Mouse (Mus musculus) intestine, postnatal 0 days (tissue): ENCODE data around the gene Atp13a1. TPM values are rescaled to one million over a fixed set of nuclear protein-coding genes. Genes with fewer than 3 reads are reported as not detected.

ENCODE experiments used
- ATAC-seq: fragments of 200-750 bp; cut with Nextera tagmentation; 2 replicates; pipeline ENCODE4 v1.8.0; 2017; ENCODE audit warnings: mild to moderate bottlenecking, moderate TSS enrichment, moderate library complexity
- H3K27ac ChIP-seq: fragments of 300-500 bp; sonication (generic); 2 replicates; pipeline ENCODE4 v1.5.1; 2014; ENCODE audit warnings: mild to moderate bottlenecking, low read depth, low read length, moderate library complexity
- H3K27me3 ChIP-seq: fragments of 300-500 bp; sonication (generic); replicated peaks from 2 replicates; pipeline ENCODE4 v1.6.1; 2014; ENCODE audit warnings: low read length, mixed read lengths; ENCODE audit not compliant: control insufficient read depth, insufficient read depth
- H3K36me3 ChIP-seq: fragments of 300-500 bp; sonication (generic); 2 replicates; pipeline ENCODE4 v1.6.1; 2014; ENCODE audit warnings: mild to moderate bottlenecking, moderate library complexity; ENCODE audit not compliant: control insufficient read depth, insufficient read depth
- H3K4me1 ChIP-seq: fragments of 300-500 bp; sonication (generic); replicated peaks from 2 replicates; pipeline ENCODE4 v1.6.1; 2014; ENCODE audit warnings: antibody characterized with exemption, low read length, mixed read lengths; ENCODE audit not compliant: control insufficient read depth, insufficient read depth
- H3K4me2 ChIP-seq: fragments of 300-500 bp; sonication (generic); replicated peaks from 2 replicates; pipeline ENCODE4 v1.6.1; 2014; ENCODE audit warnings: low read depth, mild to moderate bottlenecking, moderate library complexity
- H3K4me3 ChIP-seq: fragments of 300-500 bp; sonication (generic); 2 replicates; pipeline ENCODE4 v1.5.1; 2014; ENCODE audit warnings: low read depth, low read length
- H3K9ac ChIP-seq: fragments of 300-500 bp; sonication (generic); 2 replicates; pipeline ENCODE4 v1.6.1; 2014; ENCODE audit warnings: mild to moderate bottlenecking, low read depth, low read length
- H3K9me3 ChIP-seq: fragments of 300-500 bp; sonication (generic); 2 replicates; pipeline ENCODE4 v1.6.1; 2016; ENCODE audit warnings: mixed run types; ENCODE audit not compliant: control insufficient read depth
- CTCF ChIP-seq: sonication (generic); IDR thresholded peaks from 2 replicates; pipeline ENCODE4 v1.5.1; 2016; ENCODE audit warnings: low read depth, mild to moderate bottlenecking, control low read depth, antibody characterized with exemption, moderate library complexity
- WGBS: fragments of 180-500 bp; shearing (Covaris S2); extraction: QIAGEN DNeasy Blood & Tissue Kit; methylation state at CpG from one replicate; pipeline ENCODE4 v1.1.7; 2014; 5-methylcytosine and 5-hydroxymethylcytosine counted together
- polyA plus RNA-seq: library from polyadenylated mRNA; unstranded; fragments of >200 nt; fragmentation: Nextera tagmentation; extraction: Ambion mirVana; gene quantifications from 2 replicates; pipeline ENCODE4 v1.2.1, GENCODE M21; 2015

Atp13a1 gene
- polyA plus RNA-seq, 1 experiment from 2014 or later: 18.6 TPM

GRCm38 (mm10) chr8:69803366-69803765 lies 12.4 kb downstream of the Atp13a1 start:
- H3K9me3 ChIP-seq: no peaks in the 10 kb centered on the region
- H3K36me3 ChIP-seq: peaks cover 89% of the 10 kb centered on the region
- no peaks in the 10 kb centered on the region for H3K4me1 ChIP-seq
- H3K27me3 ChIP-seq: no peaks in the 10 kb centered on the region
- 88% methylated on average over 7 of the region's 7 CpGs for WGBS
- no peak overlapping the region for H3K27ac ChIP-seq
- no peak for TF ChIP-seq CTCF
- no peak overlapping the region for H3K9ac ChIP-seq
- no peak overlapping the region for H3K4me2 ChIP-seq
- H3K4me3 ChIP-seq: no peak overlapping the region
- ATAC-seq: no peak

GRCm38 (mm10) chr8:69804537-69804936 lies 13.6 kb downstream of the Atp13a1 start:
- no peaks in the 10 kb centered on the region for H3K4me1 ChIP-seq
- TF ChIP-seq CTCF: no peak
- no peak overlapping the region for H3K27ac ChIP-seq
- WGBS: 91% methylated on average over 6 of the region's 6 CpGs
- H3K4me3 ChIP-seq: no peak overlapping the region
- H3K27me3 ChIP-seq: no peaks in the 10 kb centered on the region
- H3K9me3 ChIP-seq: no peaks in the 10 kb centered on the region
- H3K36me3 ChIP-seq: peaks cover 78% of the 10 kb centered on the region
- no peak for ATAC-seq
- no peak overlapping the region for H3K9ac ChIP-seq
- no peak overlapping the region for H3K4me2 ChIP-seq

DNA sequence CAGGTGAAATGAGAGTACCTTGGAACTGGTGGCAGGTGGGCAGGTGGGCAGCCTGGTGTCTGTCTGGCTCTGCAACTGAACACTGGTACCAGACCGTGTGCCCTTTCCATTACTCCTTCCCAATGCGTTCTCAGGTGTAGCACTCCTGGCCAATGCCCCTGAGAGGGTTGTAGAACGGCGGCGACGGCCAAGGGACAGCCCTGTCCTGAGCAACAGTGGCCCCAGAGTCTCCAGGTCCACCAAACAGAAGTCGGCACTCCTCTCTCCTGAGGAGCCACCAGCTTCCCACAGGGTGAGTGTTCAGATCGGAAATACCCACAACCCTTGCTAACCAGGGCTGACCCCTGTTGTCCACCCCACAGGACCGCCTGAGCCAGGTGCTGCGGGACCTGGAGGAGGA lies 14.1 kb downstream of the Atp13a1 start:
- Histone ChIP-seq H3K36me3 (peaks cover 72% of the 10 kb centered on the region), H3K4me1 (no peaks in the 10 kb centered on the region), H3K27me3 (no peaks in the 10 kb centered on the region), H3K4me2 (no peak overlapping the region), H3K9me3 (no peaks in the 10 kb centered on the region), H3K4me3 (no peak overlapping the region), H3K9ac (no peak overlapping the region), H3K27ac (no peak overlapping the region)
- WGBS: 93% methylated on average over 9 of the region's 10 CpGs
- no peak for ATAC-seq
- no peak for TF ChIP-seq CTCF

GRCm38 (mm10) chr8:69805491-69805890 lies 14.5 kb downstream of the Atp13a1 start:
- Histone ChIP-seq H3K4me1 (no peaks in the 10 kb centered on the region), H3K36me3 (peaks cover 71% of the 10 kb centered on the region), H3K9me3 (no peaks in the 10 kb centered on the region), H3K9ac (no peak overlapping the region), H3K4me2 (no peak overlapping the region), H3K27ac (no peak overlapping the region), H3K4me3 (no peak overlapping the region), H3K27me3 (no peaks in the 10 kb centered on the region)
- 94% methylated on average over 9 of the region's 9 CpGs for WGBS
- no peak for ATAC-seq
- no peak for TF ChIP-seq CTCF

- peaks cover 66% of the 10 kb centered on the region for H3K36me3 ChIP-seq
- H3K4me3 ChIP-seq: no peak overlapping the region
- H3K27me3 ChIP-seq: no peaks in the 10 kb centered on the region
- H3K9ac ChIP-seq: no peak overlapping the region
- TF ChIP-seq CTCF: no peak
- H3K4me1 ChIP-seq: no peaks in the 10 kb centered on the region
- 92% methylated on average over 5 of the region's 5 CpGs for WGBS
- no peak overlapping the region for H3K4me2 ChIP-seq
- ATAC-seq: no peak
- H3K27ac ChIP-seq: no peak overlapping the region
- H3K9me3 ChIP-seq: no peaks in the 10 kb centered on the region
Observed at GRCm38 (mm10) chr8:69807236-69807635, 16.3 kb downstream of the Atp13a1 start.

GRCm38 (mm10) chr8:69808094-69808863 lies 17.3 kb downstream of the Atp13a1 start, which contains the start of gene Gmip:
TSS of gene Gmip (plus strand) at chr8:69808679.
- Histone ChIP-seq H3K9ac (peak within 1 kb of the TSS; percentile 78), H3K4me1 (no peaks in the 10 kb centered on the region), H3K36me3 (peaks cover 56% of the 10 kb centered on the region), H3K27me3 (no peaks in the 10 kb centered on the region), H3K27ac (no peak within 1 kb of the TSS), H3K4me2 (peak within 1 kb of the TSS; percentile 93), H3K9me3 (no peaks in the 10 kb centered on the region), H3K4me3 (peak within 1 kb of the TSS; percentile 70)
- peak; percentile 75 for ATAC-seq
- TF ChIP-seq CTCF: no peak
- 4% methylated on average over 27 of the region's 28 CpGs for WGBS
